Mouse (Mus musculus) heart, postnatal 0 days (tissue): Measurements from ENCODE around the gene Ankrd12. TPM values are rescaled to one million over a fixed set of nuclear protein-coding genes. Genes with fewer than 3 reads are reported as not detected.
"Not testable (repeated sequence)": the region's sequence is repeated elsewhere in the genome, so short reads cannot be mapped to it uniquely, and the experiment has no call there.

Source experiments
- ATAC-seq: fragments of 200-750 bp; cut with Nextera tagmentation; 2 replicates; pipeline ENCODE4 v1.8.0; 2017; ENCODE audit warnings: low read depth, moderate number of reproducible peaks, moderate library complexity; ENCODE audit not compliant: insufficient read depth
- DNase-seq: peaks from one replicate; pipeline ENCODE4 v3.0.0-alpha.2; 2016; ENCODE audit warnings: low spot score
- H3K27ac ChIP-seq: fragments of 300-500 bp; sonication (generic); 2 replicates; pipeline ENCODE4 v1.5.1; 2014; ENCODE audit warnings: low read depth, mild to moderate bottlenecking
- H3K27me3 ChIP-seq: fragments of 300-500 bp; sonication (generic); 2 replicates; pipeline ENCODE4 v1.6.1; 2014; ENCODE audit warnings: low read length, mixed read lengths; ENCODE audit not compliant: control insufficient read depth, insufficient read depth
- H3K36me3 ChIP-seq: fragments of 300-500 bp; sonication (generic); replicated peaks from 2 replicates; pipeline ENCODE4 v1.6.1; 2014; ENCODE audit warnings: low read length, mixed read lengths; ENCODE audit not compliant: control insufficient read depth, insufficient read depth
- H3K4me1 ChIP-seq: fragments of 300-500 bp; sonication (generic); 2 replicates; pipeline ENCODE4 v1.6.1; 2014; ENCODE audit warnings: antibody characterized with exemption; ENCODE audit not compliant: control insufficient read depth, insufficient read depth
- H3K4me2 ChIP-seq: fragments of 300-500 bp; sonication (generic); 2 replicates; pipeline ENCODE4 v1.6.1; 2014; ENCODE audit warnings: low read depth, mild to moderate bottlenecking, low read length, moderate library complexity
- H3K4me3 ChIP-seq: fragments of 300-500 bp; sonication (generic); 2 replicates; pipeline ENCODE4 v1.5.1; 2014; ENCODE audit warnings: low read depth, low read length
- H3K9ac ChIP-seq: fragments of 300-500 bp; sonication (generic); replicated peaks from 2 replicates; pipeline ENCODE4 v1.6.1; 2014; ENCODE audit warnings: low read depth, low read length, mixed read lengths
- H3K9me3 ChIP-seq: fragments of 300-500 bp; sonication (generic); replicated peaks from 2 replicates; pipeline ENCODE4 v1.6.1; 2016; ENCODE audit warnings: low read length; ENCODE audit not compliant: control insufficient read depth
- CTCF ChIP-seq: IDR thresholded peaks from 2 replicates; pipeline ENCODE4 v1.5.1; 2016; ENCODE audit warnings: antibody characterized with exemption, control low read depth, low read depth
- EP300 ChIP-seq: IDR thresholded peaks from 2 replicates; pipeline ENCODE4 v1.6.1; 2016; ENCODE audit warnings: antibody characterized with exemption, low read depth
- WGBS: fragments of 180-500 bp; shearing (Covaris S2); extraction: QIAGEN DNeasy Blood & Tissue Kit; methylation state at CpG from one replicate; pipeline ENCODE4 v1.1.7; 2014; 5-methylcytosine and 5-hydroxymethylcytosine counted together
- polyA plus RNA-seq: library from polyadenylated mRNA; unstranded; fragments of >200 nt; fragmentation: Nextera tagmentation; extraction: Ambion mirVana; gene quantifications from 2 replicates; pipeline ENCODE4 v1.2.1, GENCODE M21; 2015
- total RNA-seq: library from RNA; depleted of rRNA; stranded (reverse); fragments of >200 nt; gene quantifications from 2 replicates; pipeline ENCODE4 v1.2.3, GENCODE M21; 2014; ENCODE audit warnings: low replicate concordance

Ankrd12 gene
- total and polyA plus RNA-seq, 2 experiments from 2014 or later = 9.8 to 18.2 TPM

- ATAC-seq = peak; percentile 72
Observed at GRCm38 (mm10) chr17:66076174-66076927, 538 bp downstream of the Ankrd12 start.

GRCm38 (mm10) chr17:66075827-66076173 lies 1.1 kb downstream of the Ankrd12 start:
- Histone ChIP-seq H3K27me3 (no peaks in the 10 kb centered on the region), H3K36me3 (peaks cover 26% of the 10 kb centered on the region), H3K4me2 (peak overlapping the region; percentile 86), H3K9ac (peak overlapping the region; percentile 79), H3K27ac (peak overlapping the region; percentile 88), H3K4me1 (peaks cover 3% of the 10 kb centered on the region; the same call in 1 of the 2 replicates), H3K4me3 (peak overlapping the region; percentile 87), H3K9me3 (no peaks in the 10 kb centered on the region)
- TF ChIP-seq EP300 = no peak
- no peak for TF ChIP-seq CTCF
- no peak for ATAC-seq
- 5% methylated on average over 12 of the region's 12 CpGs for WGBS
- DNase-seq = no peak

More at GRCm38 (mm10) chr17:66076174-66076927, 538 bp downstream of the Ankrd12 start:
- DNase-seq = peak; percentile 31
- Histone ChIP-seq H3K27me3 (no peaks in the 10 kb centered on the region), H3K4me2 (peak overlapping the region; percentile 86), H3K9ac (peak overlapping the region; percentile 79), H3K4me1 (peaks cover 3% of the 10 kb centered on the region; the same call in 1 of the 2 replicates), H3K9me3 (no peaks in the 10 kb centered on the region), H3K36me3 (peaks cover 31% of the 10 kb centered on the region), H3K4me3 (peak overlapping the region; percentile 87), H3K27ac (peak overlapping the region; percentile 88)
- no peak for TF ChIP-seq CTCF
- no peak for TF ChIP-seq EP300
- under 1% methylated on average over 86 of the region's 95 CpGs for WGBS

GRCm38 (mm10) chr17:66073971-66074370 lies 2.9 kb downstream of the Ankrd12 start:
- peaks cover 3% of the 10 kb centered on the region; the same call in 1 of the 2 replicates for H3K4me1 ChIP-seq
- no peaks in the 10 kb centered on the region for H3K9me3 ChIP-seq
- 86% methylated on average over 7 of the region's 7 CpGs for WGBS
- no peak overlapping the region for H3K4me2 ChIP-seq
- H3K27me3 ChIP-seq = no peaks in the 10 kb centered on the region
- peaks cover 9% of the 10 kb centered on the region; the same call in 1 of the 2 replicates for H3K36me3 ChIP-seq
- no peak for TF ChIP-seq EP300
- no peak for TF ChIP-seq CTCF
- H3K9ac ChIP-seq = no peak overlapping the region
- H3K4me3 ChIP-seq = no peak overlapping the region
- ATAC-seq (no peak), DNase-seq (no peak)
- no peak overlapping the region for H3K27ac ChIP-seq

- WGBS = 89% methylated on average over 2 of the region's 2 CpGs
- H3K27ac ChIP-seq, ATAC-seq, H3K9ac ChIP-seq, H3K4me2 ChIP-seq, H3K36me3 ChIP-seq, H3K4me1 ChIP-seq, H3K9me3 ChIP-seq, H3K27me3 ChIP-seq, H3K4me3 ChIP-seq, DNase-seq: not testable (repeated sequence)
Observed at GRCm38 (mm10) chr17:66069036-66069435, 7.9 kb downstream of the Ankrd12 start.

- ATAC-seq = no peak
- WGBS = 64% methylated on average over 4 of the region's 4 CpGs
Observed at GRCm38 (mm10) chr17:66065115-66065514, 11.8 kb downstream of the Ankrd12 start.

More at GRCm38 (mm10) chr17:66065115-66065514, 11.8 kb downstream of the Ankrd12 start:
- H3K27me3 ChIP-seq = no peaks in the 10 kb centered on the region
- no peaks in the 10 kb centered on the region for H3K9me3 ChIP-seq
- no peaks in the 10 kb centered on the region for H3K36me3 ChIP-seq
- H3K9ac ChIP-seq = no peak overlapping the region
- no peaks in the 10 kb centered on the region for H3K4me1 ChIP-seq
- no peak for DNase-seq
- no peak for TF ChIP-seq CTCF
- TF ChIP-seq EP300 = no peak
- no peak overlapping the region for H3K4me2 ChIP-seq
- no peak overlapping the region for H3K27ac ChIP-seq
- H3K4me3 ChIP-seq = no peak overlapping the region
